Mouse (Mus musculus) midbrain, embryonic 13.5 days (tissue): ENCODE measurements around the gene Arhgdib. TPM values are rescaled to one million over a fixed set of nuclear protein-coding genes. Genes with fewer than 3 reads are reported as not detected.

Experiments used
- polyA plus RNA-seq: library from polyadenylated mRNA; unstranded; fragments of >200 nt; fragmentation: Nextera tagmentation; extraction: Ambion mirVana; gene quantifications from 2 replicates; pipeline ENCODE4 v1.2.1, GENCODE M21; 2015

Gene Arhgdib
- polyA plus RNA-seq, 1 experiment from 2014 or later: 13.0 TPM

Other genes with a start within 250 kb of the Arhgdib start
- 0.50 and 1.0 TPM in 2 replicates for gene Gucy2c, start 160.1 kb downstream of the Arhgdib start, polyA plus RNA-seq
- gene Hist4h4, start 137.5 kb downstream of the Arhgdib start, polyA plus RNA-seq: 1.1 TPM in 2 replicates
- gene H2afj, start 133.7 kb downstream of the Arhgdib start, polyA plus RNA-seq: 113 and 121 TPM in 2 replicates
- 1.4 and 1.7 TPM in 2 replicates for gene BC049715, start 114.3 kb downstream of the Arhgdib start, polyA plus RNA-seq
- gene Wbp11, start 113.7 kb downstream of the Arhgdib start, polyA plus RNA-seq: 89.8 and 92.5 TPM in 2 replicates
- 0.35 and 0.40 TPM in 2 replicates for gene Smco3, start 106.4 kb downstream of the Arhgdib start, polyA plus RNA-seq
- gene Art4, start 84.2 kb downstream of the Arhgdib start, polyA plus RNA-seq: 0.08 and 0.16 TPM in 2 replicates
- 2.7 TPM in 2 replicates for gene Mgp, start 66.1 kb downstream of the Arhgdib start, polyA plus RNA-seq
- not detected in 2 replicates for gene Erp27, start 19.7 kb downstream of the Arhgdib start, polyA plus RNA-seq
- gene Pde6h, start 18.1 kb downstream of the Arhgdib start, polyA plus RNA-seq: not detected in 2 replicates
- 2.3 and 2.8 TPM in 2 replicates for gene Rerg, start 228.6 kb upstream of the Arhgdib start, polyA plus RNA-seq